Mouse (Mus musculus) small intestine, adult 2 months (tissue): ENCODE results near the gene Nmnat3. TPM values are rescaled to one million over a fixed set of nuclear protein-coding genes. Genes with fewer than 3 reads are reported as not detected.

ENCODE experiments used
- H3K27ac ChIP-seq: fragments of 200-500 bp; 2 replicates; pipeline ENCODE4 v1.5.1; 2012; ENCODE audit warnings: low read depth, low read length, control low read depth, inconsistent platforms; ENCODE audit not compliant: insufficient read depth
- H3K27me3 ChIP-seq: fragments of 200-500 bp; 2 replicates; pipeline ENCODE4 v1.6.1; 2012; ENCODE audit warnings: mild to moderate bottlenecking, moderate library complexity, low read length, inconsistent platforms; ENCODE audit not compliant: control insufficient read depth, insufficient read depth
- H3K36me3 ChIP-seq: fragments of 200-500 bp; 2 replicates; pipeline ENCODE4 v1.6.1; 2012; ENCODE audit warnings: mild to moderate bottlenecking, low read length, control low read depth, inconsistent platforms; ENCODE audit not compliant: control insufficient read depth, insufficient read depth
- H3K4me1 ChIP-seq: fragments of 200-500 bp; 2 replicates; pipeline ENCODE4 v1.6.1; 2012; ENCODE audit warnings: low read length, inconsistent platforms, mixed read lengths; ENCODE audit not compliant: control insufficient read depth, insufficient read depth, insufficient read length
- H3K4me3 ChIP-seq: fragments of 200-500 bp; 2 replicates; pipeline ENCODE4 v1.5.1; 2012; ENCODE audit warnings: low read depth, mild to moderate bottlenecking, control low read depth, inconsistent platforms, low read length, moderate library complexity
- CTCF ChIP-seq: fragments of 200-500 bp; IDR thresholded peaks from 2 replicates; pipeline ENCODE4 v1.5.1; 2012; ENCODE audit warnings: low read depth, mild to moderate bottlenecking, control low read depth, inconsistent platforms, low read length, moderate library complexity, mixed read lengths; ENCODE audit not compliant: insufficient replicate concordance, insufficient read length; ENCODE audit errors: extremely low read depth
- POLR2A ChIP-seq: fragments of 200-500 bp; IDR thresholded peaks from 2 replicates; pipeline ENCODE4 v1.6.1; 2012; ENCODE audit warnings: low read depth, mild to moderate bottlenecking, control low read depth, inconsistent platforms, low read length, moderate library complexity
- WGBS: fragments of 180-500 bp; shearing (Covaris S2); methylation state at CpG from one replicate; pipeline ENCODE4 v1.1.7; 2018; 5-methylcytosine and 5-hydroxymethylcytosine counted together
- polyA plus RNA-seq: library from polyadenylated mRNA; depleted of rRNA; stranded (reverse); fragments of >200 nt; gene quantifications from 2 replicates; pipeline ENCODE4 v1.2.3, GENCODE M21; 2012

Nmnat3 gene
- polyA plus RNA-seq, 1 experiment, result 9.9 TPM

DNA sequence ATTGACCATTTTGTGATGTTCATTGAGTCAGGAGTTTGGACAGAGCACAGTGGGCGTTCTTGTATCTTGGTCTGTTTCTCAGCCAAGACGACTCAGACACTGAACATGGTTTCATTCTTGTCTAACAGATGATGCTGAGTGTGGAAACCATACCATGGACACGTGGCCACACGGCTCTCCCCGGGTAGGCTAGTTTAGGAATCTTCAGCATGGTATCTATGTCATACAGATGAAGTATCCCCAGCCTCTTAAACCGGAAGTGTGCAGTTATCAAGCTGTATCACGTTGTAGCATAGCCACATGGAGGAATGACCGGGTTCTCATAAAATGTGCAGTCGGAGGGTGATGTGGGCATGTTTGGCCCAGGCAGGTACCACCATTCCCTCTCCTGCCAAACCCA is 93.4 kb downstream of the Nmnat3 start:
- Histone ChIP-seq H3K4me1 (no peaks in the 10 kb centered on the region), H3K27me3 (no peaks in the 10 kb centered on the region), H3K4me3 (no peak overlapping the region), H3K36me3 (peaks cover 1% of the 10 kb centered on the region; the same call in 1 of the 2 replicates), H3K27ac (no peak overlapping the region)
- TF ChIP-seq POLR2A (no peak), CTCF (no peak)
- WGBS, result 92% methylated on average over 9 of the region's 9 CpGs

DNA sequence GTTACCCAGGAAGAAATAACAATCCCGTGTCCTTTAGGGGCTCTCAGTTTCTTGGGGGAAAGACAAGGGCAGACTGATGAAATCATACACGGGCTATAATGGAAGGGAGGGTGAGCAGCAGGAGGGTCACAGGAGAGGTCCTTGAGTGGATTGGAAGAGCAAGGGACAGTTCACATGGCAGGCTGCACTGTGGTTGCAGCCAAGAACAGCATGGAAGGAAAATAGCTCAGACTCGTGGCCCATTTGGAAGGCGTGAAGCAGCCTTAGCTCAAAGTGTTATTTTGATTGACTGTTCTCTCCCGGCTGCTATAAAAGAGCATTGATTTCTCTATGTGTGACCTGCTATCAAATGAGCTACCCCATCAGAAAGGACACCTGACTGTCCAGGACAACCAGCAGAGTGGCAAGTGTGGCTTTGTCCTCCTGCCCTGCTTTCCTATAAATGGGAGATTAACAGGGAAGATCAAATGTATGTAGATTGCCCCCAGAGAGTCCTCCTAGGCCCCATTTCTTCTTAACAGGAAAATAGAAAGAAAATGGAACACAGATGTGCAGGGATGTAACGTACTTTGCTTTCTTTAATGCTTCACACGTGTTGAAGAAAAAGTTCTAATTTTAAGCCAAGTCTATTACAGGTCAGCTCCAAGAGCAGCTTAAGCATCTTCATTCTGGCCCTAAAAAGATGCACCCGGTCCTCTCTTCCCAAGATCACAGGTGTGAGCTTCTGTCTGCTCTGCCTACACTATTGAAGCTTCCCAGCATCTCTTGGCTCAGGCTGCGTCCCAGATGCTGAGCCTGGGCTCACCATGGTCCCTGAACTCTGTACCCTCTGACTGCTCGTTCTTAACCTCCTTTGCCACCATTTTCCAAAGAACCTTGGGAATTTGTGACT is 100.8 kb downstream of the Nmnat3 start:
- Histone ChIP-seq H3K36me3 (no peaks in the 10 kb centered on the region; the same call in none of the 2 replicates), H3K27ac (no peak overlapping the region), H3K4me1 (no peaks in the 10 kb centered on the region), H3K4me3 (no peak overlapping the region), H3K27me3 (no peaks in the 10 kb centered on the region)
- WGBS, result 85% methylated on average over 10 of the region's 10 CpGs
- TF ChIP-seq POLR2A (no peak), CTCF (no peak)

DNA sequence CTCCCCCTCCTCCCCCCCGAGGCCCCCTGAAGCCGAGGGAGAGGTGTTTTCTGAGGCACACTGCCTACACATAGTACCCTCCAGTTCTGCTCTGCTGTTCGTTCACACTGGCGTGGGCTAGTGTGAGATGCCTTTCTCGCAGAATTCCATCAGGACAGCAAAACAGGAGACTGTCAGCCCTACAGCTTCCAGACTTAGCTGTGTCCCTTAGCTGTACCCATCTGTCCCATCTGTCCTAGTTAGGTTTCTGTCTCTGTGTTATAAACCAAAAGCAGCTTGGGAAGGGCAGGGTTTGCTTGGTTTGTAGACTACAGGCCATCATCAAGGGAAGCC is 101.4 kb downstream of the Nmnat3 start:
- TF ChIP-seq POLR2A, result no peak
- no peak for TF ChIP-seq CTCF
- WGBS, result 91% methylated on average over 5 of the region's 5 CpGs

DNA sequence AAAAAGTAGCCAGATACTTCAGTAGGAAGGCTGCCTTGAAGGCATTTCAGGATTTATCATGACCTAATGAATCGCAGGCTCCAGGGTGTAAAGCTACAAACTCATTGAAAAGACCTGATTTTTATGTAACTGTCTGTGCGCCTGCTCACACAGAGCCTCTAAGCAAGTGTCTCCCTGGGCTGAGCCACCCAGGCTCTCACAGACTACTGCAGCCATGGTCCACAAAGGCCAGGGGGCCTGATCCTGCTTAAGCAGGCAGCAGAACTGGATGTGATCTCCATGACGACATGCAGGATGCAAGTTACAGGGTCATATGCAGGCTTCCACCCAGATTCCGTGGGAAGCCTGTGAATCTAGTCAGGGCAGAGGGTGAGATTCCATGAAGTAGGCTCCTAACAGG is 106.3 kb downstream of the Nmnat3 start:
- no peak for TF ChIP-seq CTCF
- TF ChIP-seq POLR2A, result no peak
- WGBS, result 89% methylated on average over 4 of the region's 4 CpGs

More for the DNA sequence above, 101.4 kb downstream of the Nmnat3 start:
- Histone ChIP-seq H3K4me1 (no peaks in the 10 kb centered on the region), H3K27me3 (no peaks in the 10 kb centered on the region), H3K27ac (no peak overlapping the region), H3K36me3 (no peaks in the 10 kb centered on the region; the same call in none of the 2 replicates), H3K4me3 (no peak overlapping the region)

DNA sequence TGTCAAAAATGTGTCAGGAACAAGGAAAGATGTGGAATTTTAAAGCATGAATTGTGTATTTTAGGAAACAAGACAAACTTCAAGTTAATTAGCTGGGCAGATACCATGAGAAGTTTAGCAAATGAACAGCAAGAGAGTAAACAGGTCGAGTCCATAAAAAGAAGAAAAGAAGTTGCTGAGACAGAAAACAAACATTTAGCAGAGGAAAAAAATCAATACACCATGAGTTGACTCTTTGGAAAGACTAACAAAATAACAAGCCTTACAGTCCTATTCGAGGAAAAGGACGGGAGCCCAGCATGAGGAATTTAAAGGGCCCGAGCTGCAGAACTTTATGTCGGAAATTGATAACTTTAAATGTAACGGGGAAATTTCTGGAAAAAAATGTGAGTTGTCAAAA is 110.0 kb downstream of the Nmnat3 start:
- Histone ChIP-seq H3K27ac (no peak overlapping the region), H3K4me3 (no peak overlapping the region), H3K27me3 (no peaks in the 10 kb centered on the region), H3K36me3 (peaks cover 3% of the 10 kb centered on the region; the same call in 1 of the 2 replicates), H3K4me1 (no peaks in the 10 kb centered on the region)
- no peak for TF ChIP-seq CTCF
- TF ChIP-seq POLR2A, result no peak
- 75% methylated on average over 6 of the region's 6 CpGs for WGBS

More for the DNA sequence above, 106.3 kb downstream of the Nmnat3 start:
- no peak overlapping the region for H3K27ac ChIP-seq
- no peaks in the 10 kb centered on the region for H3K4me1 ChIP-seq
- H3K27me3 ChIP-seq, result no peaks in the 10 kb centered on the region
- H3K4me3 ChIP-seq, result no peak overlapping the region
- no peaks in the 10 kb centered on the region; the same call in 1 of the 2 replicates for H3K36me3 ChIP-seq

DNA sequence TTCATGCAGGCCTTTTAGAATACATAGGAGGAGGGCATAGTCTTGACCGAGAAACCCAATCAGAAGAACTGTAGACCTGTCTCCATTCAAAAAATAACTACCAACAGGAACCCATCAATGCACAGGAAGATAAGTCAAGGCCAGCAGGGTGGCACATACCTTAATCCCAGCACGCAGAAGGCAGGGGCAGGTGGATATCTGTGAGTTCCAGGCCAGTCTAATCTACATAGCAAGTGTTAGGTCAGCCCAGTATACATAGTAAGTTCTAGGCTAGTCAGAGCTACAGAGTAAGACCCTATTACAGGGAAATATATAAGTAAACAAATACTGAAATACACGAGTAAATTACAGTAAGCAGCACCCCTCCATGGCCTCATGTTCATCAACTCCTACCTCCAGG is 110.6 kb downstream of the Nmnat3 start:
- H3K36me3 ChIP-seq, result peaks cover 3% of the 10 kb centered on the region; the same call in 1 of the 2 replicates
- H3K4me3 ChIP-seq, result no peak overlapping the region
- WGBS, result 71% methylated on average over 3 of the region's 3 CpGs
- no peaks in the 10 kb centered on the region for H3K4me1 ChIP-seq
- H3K27ac ChIP-seq, result no peak overlapping the region
- no peaks in the 10 kb centered on the region for H3K27me3 ChIP-seq
- no peak for TF ChIP-seq CTCF
- no peak for TF ChIP-seq POLR2A

DNA sequence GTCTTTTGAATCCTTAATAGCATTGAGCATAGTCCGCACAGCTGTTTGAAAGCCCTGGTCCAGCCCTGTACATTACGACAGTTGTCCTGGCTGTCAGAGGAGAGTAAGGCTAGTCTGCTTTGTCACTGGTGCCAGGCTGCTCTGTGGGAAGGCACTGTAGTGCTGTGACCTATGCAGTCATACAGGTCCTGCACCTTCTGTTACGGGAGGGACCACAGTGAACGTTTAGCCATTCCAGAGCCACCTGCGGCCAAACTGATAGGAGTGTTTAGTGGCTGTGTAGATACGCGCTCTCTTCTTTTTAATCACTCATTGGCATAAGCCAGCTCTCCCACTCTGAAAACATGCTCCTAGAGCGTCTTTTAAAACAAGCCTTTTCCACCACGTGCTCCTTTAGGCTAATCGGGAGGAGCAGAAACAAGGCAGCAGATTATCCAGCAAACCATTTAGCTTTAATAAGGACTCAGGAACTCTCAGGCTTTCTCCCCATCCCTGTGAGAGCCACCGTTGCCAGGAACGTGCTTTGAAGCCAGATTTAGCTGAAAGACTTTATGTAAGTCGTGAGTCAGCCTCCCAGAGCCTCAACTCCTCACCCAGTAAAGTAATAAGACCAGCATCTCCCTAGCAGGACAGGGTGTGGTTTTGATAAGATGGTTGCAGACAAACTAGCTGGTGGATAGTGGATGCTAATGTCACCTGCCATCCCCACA is 113.1 kb downstream of the Nmnat3 start:
- Histone ChIP-seq H3K4me3 (no peak overlapping the region), H3K36me3 (peaks cover 10% of the 10 kb centered on the region), H3K27ac (no peak overlapping the region), H3K27me3 (no peaks in the 10 kb centered on the region), H3K4me1 (no peaks in the 10 kb centered on the region)
- TF ChIP-seq POLR2A (no peak), CTCF (no peak)
- WGBS, result 76% methylated on average over 13 of the region's 13 CpGs
